Mouse (Mus musculus): ENCODE data around the gene Stfa3.
A peak's percentile ranks its signal among the peaks of the same experiment; 100 is the strongest.
"Not testable (repeated sequence)": the region's sequence is repeated elsewhere in the genome, so short reads cannot be mapped to it uniquely, and the experiment has no call there.

The Stfa3 gene

GRCm38 (mm10) chr16:36455342-36455802, at the start of gene Stfa3:
TSS of gene Stfa3 (minus strand) at chr16:36455392.
- no peak for DNase-seq (ENCODE audit: low read depth, low spot score)

DNA sequence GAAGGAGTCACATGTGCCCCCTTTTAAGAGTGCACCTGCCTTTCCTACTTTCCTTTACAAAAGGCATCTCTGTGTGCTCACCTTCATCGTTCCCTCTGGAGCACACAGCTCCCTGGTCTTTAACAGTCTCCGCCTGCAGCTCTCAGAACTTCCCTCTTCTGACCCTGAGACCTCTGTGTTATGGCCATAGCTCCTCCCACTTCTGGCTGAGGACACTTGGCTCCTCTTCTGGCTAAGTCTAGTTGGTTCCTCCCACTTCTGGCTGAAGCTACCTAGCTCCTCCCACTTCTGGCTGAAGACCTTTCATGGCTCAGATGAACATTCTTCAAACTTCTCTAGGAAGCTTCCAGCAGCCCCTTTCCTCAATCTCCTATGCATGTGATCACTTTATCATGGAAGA, 47.1 kb upstream of the Stfa3 start:
- no peak for DNase-seq (ENCODE audit: low read depth, low spot score)

DNA sequence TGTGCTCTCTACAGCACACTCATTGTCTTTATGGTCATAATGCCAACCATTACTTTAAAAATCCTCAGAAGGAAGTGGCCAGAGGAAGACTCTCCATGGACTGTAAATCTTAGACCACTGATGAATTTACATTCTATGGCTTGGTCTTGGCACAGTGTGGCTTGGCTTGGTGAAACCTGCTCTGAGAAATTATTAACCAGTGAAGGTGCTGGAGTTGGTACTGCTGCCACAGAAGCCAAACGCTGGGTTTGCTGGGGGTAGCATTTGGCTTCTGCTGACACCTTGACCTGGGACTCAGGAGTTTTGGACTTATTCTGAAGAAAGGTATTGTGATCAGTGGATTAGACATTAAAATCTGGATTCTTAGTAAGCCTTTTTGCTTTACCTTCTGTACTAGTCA, 37.2 kb upstream of the Stfa3 start:
- no peak for DNase-seq (ENCODE audit: low read depth, low spot score)

GRCm38 (mm10) chr16:36476866-36477265, 21.7 kb upstream of the Stfa3 start:
- no peak for DNase-seq (ENCODE audit: low read depth, low spot score)

- DNase-seq (ENCODE audit: low read depth, low spot score) = no peak
These were observed 20.3 kb upstream of the Stfa3 start for GRCm38 (mm10) chr16:36475530-36475929.

DNA sequence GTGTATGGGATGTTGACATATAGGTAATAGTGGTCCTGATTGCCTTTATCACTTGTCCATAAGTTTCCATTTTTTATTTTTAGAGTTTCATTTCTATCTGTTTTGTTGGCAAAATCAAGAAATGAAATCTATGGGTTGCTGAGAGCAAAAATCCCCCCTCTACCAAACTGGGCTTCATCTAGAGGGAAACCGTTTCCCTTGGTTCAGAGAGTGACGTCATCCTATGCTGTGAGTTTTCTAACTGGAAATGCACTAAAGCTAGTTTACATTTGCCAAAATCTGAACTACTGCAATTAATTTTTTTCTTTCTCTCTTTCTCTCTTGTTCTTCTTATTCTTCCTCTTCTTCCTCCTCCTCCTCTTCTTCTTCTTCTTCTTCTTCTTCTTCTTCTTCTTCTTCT, 19.7 kb upstream of the Stfa3 start:
- no peak for DNase-seq (ENCODE audit: low read depth, low spot score)

DNA sequence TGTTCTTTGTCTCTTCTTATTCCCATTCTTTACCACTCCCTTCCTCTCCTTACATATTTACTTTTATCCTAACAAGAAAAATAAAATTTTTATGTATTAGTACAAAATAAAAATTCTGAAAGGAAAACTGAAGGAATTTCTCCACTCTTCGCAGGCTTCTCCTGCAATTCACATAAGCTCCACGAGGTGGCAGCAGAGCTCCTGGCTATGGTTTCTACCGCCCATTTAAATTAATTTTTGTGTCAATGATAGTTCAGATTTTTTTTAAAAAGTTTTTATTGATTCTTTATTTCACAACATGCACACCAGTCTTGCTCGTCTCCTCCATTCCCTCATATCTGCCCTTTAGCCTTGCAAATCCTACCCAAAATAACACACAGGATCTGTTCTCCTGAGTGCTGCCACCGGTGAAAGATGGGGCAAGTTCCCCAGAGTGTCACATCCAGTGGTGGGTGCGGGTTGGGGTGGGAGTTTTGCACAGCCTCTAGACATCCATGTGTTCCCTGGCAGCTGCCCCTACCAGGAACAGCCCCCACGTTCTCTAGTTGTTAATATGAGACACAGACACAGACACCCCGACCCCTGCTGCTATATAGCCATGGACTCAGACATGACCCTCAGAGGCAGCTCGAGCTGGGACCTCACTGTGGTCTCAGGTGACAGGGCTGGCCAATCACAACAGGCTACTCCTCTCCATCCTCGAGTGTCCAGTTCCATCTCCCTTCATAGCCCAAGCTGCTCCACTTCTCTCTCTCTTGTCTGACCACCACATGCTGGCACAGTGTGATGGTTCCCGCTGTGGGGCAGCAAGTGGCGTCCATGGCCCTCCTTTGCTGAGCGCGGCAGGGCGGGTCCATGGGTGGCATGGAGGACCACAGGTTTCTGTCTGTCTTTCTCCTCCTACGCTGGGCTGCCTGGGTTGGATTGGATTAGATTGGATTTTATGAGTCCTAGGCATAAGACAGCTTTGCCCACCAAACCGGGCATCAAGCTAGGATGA, 18.3 kb upstream of the Stfa3 start:
- DNase-seq (ENCODE audit: low read depth, low spot score) = peak; percentile 66

DNA sequence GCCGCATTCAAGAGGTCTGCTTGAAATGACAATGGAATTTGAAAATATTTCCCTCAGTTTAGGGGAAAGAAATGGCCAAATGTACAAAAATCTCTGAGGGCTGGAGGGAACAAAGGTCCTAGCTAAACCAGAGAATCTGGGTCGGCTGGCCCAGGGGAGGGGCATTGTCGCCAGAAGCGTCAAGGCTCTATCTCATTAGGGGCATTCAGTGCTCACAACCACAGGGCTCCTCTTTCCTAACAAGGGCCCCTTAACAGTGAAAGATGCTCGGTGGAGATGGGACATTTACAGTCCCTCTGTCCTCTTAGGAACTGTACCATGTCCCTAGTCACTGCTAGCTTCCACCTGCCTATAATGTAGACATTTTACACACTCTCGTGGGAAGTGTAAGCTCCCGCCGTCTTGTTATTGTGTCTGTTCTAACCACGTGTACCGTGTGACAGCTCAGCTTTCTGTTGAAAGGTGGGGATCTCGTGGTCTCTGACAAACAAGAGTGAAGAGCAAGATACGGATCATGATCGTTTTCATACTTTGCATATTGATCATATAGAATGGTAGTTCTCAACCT, 16.0 kb upstream of the Stfa3 start:
- DNase-seq (ENCODE audit: low read depth, low spot score) = no peak

DNA sequence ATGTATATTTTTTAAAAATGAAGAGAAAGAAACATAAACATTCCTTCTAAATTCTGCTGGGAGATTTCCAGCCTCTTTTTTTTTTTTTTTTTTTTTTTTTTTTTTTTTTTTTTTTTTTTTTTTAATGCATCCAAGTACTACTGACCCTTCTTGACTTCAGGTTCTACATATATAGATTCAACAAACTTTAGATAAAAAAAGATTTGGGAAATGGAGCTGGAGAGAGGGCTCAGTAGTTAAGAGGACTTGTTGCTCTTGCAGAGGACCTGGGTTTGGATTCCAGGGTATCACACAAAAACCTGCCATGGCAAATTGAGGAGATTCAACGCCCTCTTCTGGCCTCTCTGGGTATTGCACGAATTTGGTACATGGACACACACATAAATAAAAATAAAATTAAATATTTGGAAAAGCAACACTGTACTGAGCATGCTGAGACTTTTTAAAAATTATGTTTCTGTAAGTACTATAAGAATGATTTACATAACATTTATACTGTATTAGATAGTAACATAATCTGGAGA, 14.8 kb upstream of the Stfa3 start:
- DNase-seq (ENCODE audit: low read depth, low spot score) = peak; percentile 58

DNA sequence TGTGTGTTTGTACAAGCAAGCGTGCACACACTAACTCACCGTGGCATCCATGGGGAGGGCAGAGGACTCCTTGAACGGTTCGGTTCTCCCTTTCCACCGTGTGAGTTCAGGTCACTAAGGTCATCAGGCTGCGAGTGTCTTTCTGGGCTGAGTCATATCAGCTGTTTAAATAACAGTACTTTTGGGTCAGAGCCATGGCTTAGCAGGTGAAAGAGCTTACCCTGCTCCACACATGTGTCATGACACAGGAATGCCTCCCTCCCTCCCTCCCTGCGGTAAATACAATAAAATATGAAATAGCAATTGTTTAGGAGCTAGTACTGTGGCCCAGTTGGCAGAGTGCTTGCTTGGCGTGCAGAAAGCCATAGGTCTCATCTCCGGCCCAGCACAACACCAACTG, 14.2 kb upstream of the Stfa3 start:
- DNase-seq (ENCODE audit: low read depth, low spot score) = peak; percentile 64

GRCm38 (mm10) chr16:36468862-36469261, 13.7 kb upstream of the Stfa3 start:
- peak; percentile 25 for DNase-seq (ENCODE audit: low read depth, low spot score)

GRCm38 (mm10) chr16:36467936-36468335, 12.7 kb upstream of the Stfa3 start:
- no peak for DNase-seq (ENCODE audit: low read depth, low spot score)

GRCm38 (mm10) chr16:36465436-36465835, 10.2 kb upstream of the Stfa3 start:
- DNase-seq (ENCODE audit: low read depth, low spot score) = no peak

DNA sequence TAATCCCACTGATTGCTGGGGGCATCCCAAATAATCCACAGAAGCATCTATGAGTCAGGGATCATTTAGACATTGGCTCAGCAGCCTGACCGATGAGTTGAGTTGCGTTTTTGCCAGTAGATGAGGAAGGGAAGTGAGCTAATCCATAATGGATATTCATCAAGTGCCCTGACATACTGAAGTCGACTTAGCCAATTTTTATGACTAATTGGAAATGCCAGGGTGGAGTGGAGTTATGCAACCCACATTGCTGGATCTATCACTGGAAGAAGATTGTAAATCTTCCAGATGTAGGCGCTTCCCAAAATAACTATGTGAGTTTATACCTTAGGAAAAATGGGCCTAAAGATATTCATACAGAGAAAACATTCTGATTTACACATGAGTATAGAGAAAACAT, 8.9 kb upstream of the Stfa3 start:
- peak; percentile 33 for DNase-seq (ENCODE audit: low read depth, low spot score)

- DNase-seq (ENCODE audit: low read depth, low spot score) = no peak
These were observed 5.2 kb upstream of the Stfa3 start for GRCm38 (mm10) chr16:36460426-36460825.

- not testable (repeated sequence) for DNase-seq (ENCODE audit: low read depth, low spot score)
These were observed 34.2 kb downstream of the Stfa3 start for GRCm38 (mm10) chr16:36420979-36421378.

- DNase-seq (ENCODE audit: low read depth, low spot score) = no peak
These were observed 46.8 kb downstream of the Stfa3 start, which contains the start of gene Stfa2 for GRCm38 (mm10) chr16:36408357-36408756. TSS of gene Stfa2 (minus strand) at chr16:36408457.
